Mouse (Mus musculus) embryonic facial prominence, embryonic 13.5 days (tissue): ENCODE results near the gene Mxi1. TPM values are rescaled to one million over a fixed set of nuclear protein-coding genes. Genes with fewer than 3 reads are reported as not detected.
A peak's percentile ranks its signal among the peaks of the same experiment; 100 is the strongest.

Experiments used
- ATAC-seq: fragments of 200-750 bp; cut with Nextera tagmentation; 2 replicates; pipeline ENCODE4 v1.8.0; 2017; ENCODE audit warnings: low read depth; ENCODE audit not compliant: insufficient number of reproducible peaks, insufficient read depth, low FRiP score, low TSS enrichment
- H3K27ac ChIP-seq: fragments of 300-500 bp; sonication (generic); 2 replicates; pipeline ENCODE4 v1.5.1; 2015; ENCODE audit warnings: moderate library complexity, mild to moderate bottlenecking, inconsistent platforms
- H3K27me3 ChIP-seq: fragments of 300-500 bp; sonication (generic); 2 replicates; pipeline ENCODE4 v1.6.1; 2015; ENCODE audit warnings: mild to moderate bottlenecking, inconsistent platforms
- H3K36me3 ChIP-seq: fragments of 300-500 bp; sonication (generic); 2 replicates; pipeline ENCODE4 v1.6.1; 2015; ENCODE audit warnings: mild to moderate bottlenecking, inconsistent platforms
- H3K4me1 ChIP-seq: fragments of 300-500 bp; sonication (generic); 2 replicates; pipeline ENCODE4 v1.6.1; 2015; ENCODE audit warnings: inconsistent platforms
- H3K4me2 ChIP-seq: fragments of 300-500 bp; sonication (generic); 2 replicates; pipeline ENCODE4 v1.6.1; 2015; ENCODE audit warnings: moderate library complexity, mild to moderate bottlenecking, inconsistent platforms
- H3K4me3 ChIP-seq: fragments of 300-500 bp; sonication (generic); 2 replicates; pipeline ENCODE4 v1.5.1; 2015; ENCODE audit warnings: mild to moderate bottlenecking, inconsistent platforms
- H3K9ac ChIP-seq: fragments of 300-500 bp; sonication (generic); 2 replicates; pipeline ENCODE4 v1.6.1; 2015; ENCODE audit warnings: mild to moderate bottlenecking, inconsistent platforms
- H3K9me3 ChIP-seq: fragments of 300-500 bp; sonication (generic); 2 replicates; pipeline ENCODE4 v1.6.1; 2016; ENCODE audit warnings: inconsistent platforms
- WGBS: fragments of 180-500 bp; shearing (Covaris S2); methylation state at CpG from one replicate; pipeline ENCODE4 v1.1.7; 2015; ENCODE audit warnings: mixed read lengths; 5-methylcytosine and 5-hydroxymethylcytosine counted together
- polyA plus RNA-seq: library from polyadenylated mRNA; unstranded; fragments of >200 nt; fragmentation: Nextera tagmentation; extraction: Ambion mirVana; gene quantifications from 2 replicates; pipeline ENCODE4 v1.2.1, GENCODE M21; 2015

Gene Mxi1
- polyA plus RNA-seq, 1 experiment from 2014 or later = 26.5 TPM

- no peaks in the 10 kb centered on the region for H3K36me3 ChIP-seq
- WGBS = 66% methylated on average over 22 of the region's 22 CpGs
- H3K4me1 ChIP-seq = peaks cover 35% of the 10 kb centered on the region
- H3K4me3 ChIP-seq = no peak overlapping the region
- no peak for ATAC-seq
- no peaks in the 10 kb centered on the region for H3K27me3 ChIP-seq
- peak overlapping the region; percentile 5; the same call in 1 of the 2 replicates for H3K4me2 ChIP-seq
- H3K9ac ChIP-seq = no peak overlapping the region
- 0 out of 2 replicates have a peak overlapping the region, but pooled peaks have one; percentile 12 for H3K27ac ChIP-seq
- no peaks in the 10 kb centered on the region for H3K9me3 ChIP-seq
Measured at GRCm38 (mm10) chr19:53359160-53360033, 49.1 kb downstream of the Mxi1 start.

- Histone ChIP-seq H3K9me3 (no peaks in the 10 kb centered on the region), H3K4me1 (peaks cover 39% of the 10 kb centered on the region), H3K4me3 (no peak overlapping the region), H3K9ac (no peak overlapping the region), H3K27ac (0 out of 2 replicates have a peak overlapping the region, but pooled peaks have one; percentile 12), H3K27me3 (no peaks in the 10 kb centered on the region), H3K4me2 (no peak overlapping the region), H3K36me3 (no peaks in the 10 kb centered on the region)
- WGBS = 61% methylated on average over 8 of the region's 8 CpGs
- ATAC-seq = no peak
Measured at GRCm38 (mm10) chr19:53360265-53360958, 50.1 kb downstream of the Mxi1 start.

GRCm38 (mm10) chr19:53362967-53363366 is 52.6 kb downstream of the Mxi1 start:
- Histone ChIP-seq H3K4me1 (peaks cover 45% of the 10 kb centered on the region), H3K27me3 (no peaks in the 10 kb centered on the region), H3K9me3 (no peaks in the 10 kb centered on the region), H3K27ac (no peak overlapping the region), H3K4me2 (no peak overlapping the region), H3K4me3 (no peak overlapping the region), H3K9ac (no peak overlapping the region), H3K36me3 (no peaks in the 10 kb centered on the region)
- ATAC-seq = no peak
- WGBS = 48% methylated on average over 2 of the region's 2 CpGs

GRCm38 (mm10) chr19:53364551-53364950 is 54.2 kb downstream of the Mxi1 start:
- H3K27ac ChIP-seq = peak overlapping the region; percentile 39; the same call in 1 of the 2 replicates
- no peak overlapping the region for H3K4me3 ChIP-seq
- ATAC-seq = no peak
- peaks cover 41% of the 10 kb centered on the region for H3K4me1 ChIP-seq
- no peaks in the 10 kb centered on the region for H3K27me3 ChIP-seq
- no peaks in the 10 kb centered on the region for H3K36me3 ChIP-seq
- H3K9me3 ChIP-seq = no peaks in the 10 kb centered on the region
- H3K9ac ChIP-seq = no peak overlapping the region
- H3K4me2 ChIP-seq = peak overlapping the region; percentile 50
- WGBS = 77% methylated on average over 2 of the region's 2 CpGs

GRCm38 (mm10) chr19:53364963-53365362 is 54.6 kb downstream of the Mxi1 start:
- Histone ChIP-seq H3K9ac (no peak overlapping the region), H3K4me2 (peak overlapping the region; percentile 50), H3K4me1 (peaks cover 38% of the 10 kb centered on the region), H3K36me3 (no peaks in the 10 kb centered on the region), H3K9me3 (no peaks in the 10 kb centered on the region), H3K27ac (peak overlapping the region; percentile 81), H3K27me3 (no peaks in the 10 kb centered on the region), H3K4me3 (peak overlapping the region; percentile 14; the same call in 1 of the 2 replicates)
- WGBS = 20% methylated on average over 9 of the region's 9 CpGs
- no peak for ATAC-seq

GRCm38 (mm10) chr19:53366057-53366775 is 55.9 kb downstream of the Mxi1 start:
- 81% methylated on average over 11 of the region's 11 CpGs for WGBS
- Histone ChIP-seq H3K27me3 (no peaks in the 10 kb centered on the region), H3K4me1 (peaks cover 25% of the 10 kb centered on the region), H3K4me3 (no peak overlapping the region), H3K9me3 (no peaks in the 10 kb centered on the region), H3K4me2 (no peak overlapping the region), H3K36me3 (peaks cover 7% of the 10 kb centered on the region; the same call in 1 of the 2 replicates), H3K9ac (no peak overlapping the region), H3K27ac (no peak overlapping the region)
- no peak for ATAC-seq

- H3K9ac ChIP-seq = no peak overlapping the region
- H3K4me1 ChIP-seq = peaks cover 22% of the 10 kb centered on the region
- WGBS = 87% methylated on average over 7 of the region's 7 CpGs
- ATAC-seq = no peak
- no peaks in the 10 kb centered on the region for H3K27me3 ChIP-seq
- H3K27ac ChIP-seq = no peak overlapping the region
- H3K4me3 ChIP-seq = no peak overlapping the region
- H3K9me3 ChIP-seq = no peaks in the 10 kb centered on the region
- H3K4me2 ChIP-seq = no peak overlapping the region
- peaks cover 13% of the 10 kb centered on the region for H3K36me3 ChIP-seq
Measured at GRCm38 (mm10) chr19:53366881-53367280, 56.6 kb downstream of the Mxi1 start.

- 34% methylated on average over 14 of the region's 14 CpGs for WGBS
Measured at GRCm38 (mm10) chr19:53369469-53370043, 59.2 kb downstream of the Mxi1 start.

GRCm38 (mm10) chr19:53370233-53370632 is 59.9 kb downstream of the Mxi1 start:
- Histone ChIP-seq H3K9me3 (no peaks in the 10 kb centered on the region), H3K27me3 (no peaks in the 10 kb centered on the region), H3K36me3 (peaks cover 35% of the 10 kb centered on the region), H3K27ac (no peak overlapping the region), H3K4me1 (peaks cover 12% of the 10 kb centered on the region), H3K4me3 (no peak overlapping the region), H3K4me2 (no peak overlapping the region), H3K9ac (no peak overlapping the region)
- no peak for ATAC-seq
- WGBS = 74% methylated on average over 15 of the region's 15 CpGs

More at GRCm38 (mm10) chr19:53369469-53370043, 59.2 kb downstream of the Mxi1 start:
- H3K4me1 ChIP-seq = peaks cover 18% of the 10 kb centered on the region
- no peak overlapping the region for H3K9ac ChIP-seq
- H3K4me2 ChIP-seq = no peak overlapping the region
- H3K9me3 ChIP-seq = no peaks in the 10 kb centered on the region
- peaks cover 30% of the 10 kb centered on the region for H3K36me3 ChIP-seq
- H3K27me3 ChIP-seq = no peaks in the 10 kb centered on the region
- no peak overlapping the region for H3K27ac ChIP-seq
- H3K4me3 ChIP-seq = no peak overlapping the region
- ATAC-seq = 0 out of 2 replicates have a peak, but pooled peaks have one; percentile 40

- Histone ChIP-seq H3K9ac (no peak within 1 kb of the TSS), H3K9me3 (no peaks in the 10 kb centered on the region), H3K4me1 (0 out of 2 replicates have a peak, but pooled peaks cover 3% of the 10 kb centered on the region), H3K27me3 (no peaks in the 10 kb centered on the region), H3K4me2 (no peak within 1 kb of the TSS), H3K4me3 (no peak within 1 kb of the TSS), H3K27ac (no peak within 1 kb of the TSS), H3K36me3 (peaks cover 47% of the 10 kb centered on the region)
- 95% methylated on average over 13 of the region's 13 CpGs for WGBS
- no peak for ATAC-seq
Measured at GRCm38 (mm10) chr19:53371666-53372065, 61.3 kb downstream of the Mxi1 start, which contains the start of gene Gm10197. Gene Gm10197, minus strand, starts transcription at chr19:53371766.

- no peak for ATAC-seq
- H3K9ac ChIP-seq = no peak overlapping the region
- H3K27ac ChIP-seq = no peak overlapping the region
- 0 out of 2 replicates have a peak, but pooled peaks cover 3% of the 10 kb centered on the region for H3K4me1 ChIP-seq
- H3K9me3 ChIP-seq = no peaks in the 10 kb centered on the region
- H3K4me3 ChIP-seq = no peak overlapping the region
- peaks cover 51% of the 10 kb centered on the region for H3K36me3 ChIP-seq
- no peaks in the 10 kb centered on the region for H3K27me3 ChIP-seq
- no peak overlapping the region for H3K4me2 ChIP-seq
- 88% methylated on average over 2 of the region's 2 CpGs for WGBS
Measured at GRCm38 (mm10) chr19:53373570-53373969, 63.3 kb downstream of the Mxi1 start.
